Mouse (Mus musculus) heart, postnatal 0 days (tissue): ENCODE measurements around the gene Galnt10. TPM values are rescaled to one million over a fixed set of nuclear protein-coding genes. Genes with fewer than 3 reads are reported as not detected.

ENCODE experiments used
- ATAC-seq: fragments of 200-750 bp; cut with Nextera tagmentation; 2 replicates; pipeline ENCODE4 v1.8.0; 2017; ENCODE audit warnings: low read depth, moderate number of reproducible peaks, moderate library complexity; ENCODE audit not compliant: insufficient read depth
- DNase-seq: peaks from one replicate; pipeline ENCODE4 v3.0.0-alpha.2; 2016; ENCODE audit warnings: low spot score
- H3K27ac ChIP-seq: fragments of 300-500 bp; sonication (generic); 2 replicates; pipeline ENCODE4 v1.5.1; 2014; ENCODE audit warnings: low read depth, mild to moderate bottlenecking
- H3K27me3 ChIP-seq: fragments of 300-500 bp; sonication (generic); 2 replicates; pipeline ENCODE4 v1.6.1; 2014; ENCODE audit warnings: low read length, mixed read lengths; ENCODE audit not compliant: control insufficient read depth, insufficient read depth
- H3K36me3 ChIP-seq: fragments of 300-500 bp; sonication (generic); replicated peaks from 2 replicates; pipeline ENCODE4 v1.6.1; 2014; ENCODE audit warnings: low read length, mixed read lengths; ENCODE audit not compliant: control insufficient read depth, insufficient read depth
- H3K4me1 ChIP-seq: fragments of 300-500 bp; sonication (generic); 2 replicates; pipeline ENCODE4 v1.6.1; 2014; ENCODE audit warnings: antibody characterized with exemption; ENCODE audit not compliant: control insufficient read depth, insufficient read depth
- H3K4me2 ChIP-seq: fragments of 300-500 bp; sonication (generic); 2 replicates; pipeline ENCODE4 v1.6.1; 2014; ENCODE audit warnings: low read depth, mild to moderate bottlenecking, low read length, moderate library complexity
- H3K4me3 ChIP-seq: fragments of 300-500 bp; sonication (generic); 2 replicates; pipeline ENCODE4 v1.5.1; 2014; ENCODE audit warnings: low read depth, low read length
- H3K9ac ChIP-seq: fragments of 300-500 bp; sonication (generic); replicated peaks from 2 replicates; pipeline ENCODE4 v1.6.1; 2014; ENCODE audit warnings: low read depth, low read length, mixed read lengths
- H3K9me3 ChIP-seq: fragments of 300-500 bp; sonication (generic); replicated peaks from 2 replicates; pipeline ENCODE4 v1.6.1; 2016; ENCODE audit warnings: low read length; ENCODE audit not compliant: control insufficient read depth
- CTCF ChIP-seq: IDR thresholded peaks from 2 replicates; pipeline ENCODE4 v1.5.1; 2016; ENCODE audit warnings: antibody characterized with exemption, control low read depth, low read depth
- EP300 ChIP-seq: IDR thresholded peaks from 2 replicates; pipeline ENCODE4 v1.6.1; 2016; ENCODE audit warnings: antibody characterized with exemption, low read depth
- WGBS: fragments of 180-500 bp; shearing (Covaris S2); extraction: QIAGEN DNeasy Blood & Tissue Kit; methylation state at CpG from one replicate; pipeline ENCODE4 v1.1.7; 2014; 5-methylcytosine and 5-hydroxymethylcytosine counted together
- polyA plus RNA-seq: library from polyadenylated mRNA; unstranded; fragments of >200 nt; fragmentation: Nextera tagmentation; extraction: Ambion mirVana; gene quantifications from 2 replicates; pipeline ENCODE4 v1.2.1, GENCODE M21; 2015
- total RNA-seq: library from RNA; depleted of rRNA; stranded (reverse); fragments of >200 nt; gene quantifications from 2 replicates; pipeline ENCODE4 v1.2.3, GENCODE M21; 2014; ENCODE audit warnings: low replicate concordance

The Galnt10 gene
- total and polyA plus RNA-seq, 2 experiments from 2014 or later: 3.4 to 4.3 TPM

DNA sequence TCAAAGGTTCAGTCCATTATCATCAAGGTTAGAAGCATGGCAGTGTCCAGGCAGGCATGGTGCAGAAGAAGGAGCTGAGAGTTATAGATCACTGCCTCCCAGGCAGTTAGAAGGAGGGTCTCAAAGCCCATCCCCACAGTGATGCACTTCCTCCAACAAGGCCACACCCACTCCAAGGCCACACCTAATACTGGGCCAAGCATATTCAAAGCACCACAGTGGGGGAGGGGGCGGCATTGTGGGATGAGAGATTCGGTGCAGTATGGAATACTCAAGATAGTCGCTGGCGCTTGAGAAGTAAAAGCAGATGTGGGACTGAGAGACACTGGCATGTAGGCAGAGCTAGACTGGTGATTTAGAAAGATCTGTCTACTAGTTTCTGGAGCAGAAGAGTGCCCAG lies 14.9 kb downstream of the Galnt10 start:
- WGBS: 97% methylated on average over 4 of the region's 4 CpGs
- Histone ChIP-seq H3K27ac (no peak overlapping the region), H3K36me3 (no peaks in the 10 kb centered on the region), H3K27me3 (no peaks in the 10 kb centered on the region), H3K4me1 (no peaks in the 10 kb centered on the region), H3K4me3 (no peak overlapping the region), H3K9me3 (no peaks in the 10 kb centered on the region), H3K9ac (no peak overlapping the region), H3K4me2 (no peak overlapping the region)
- no peak for DNase-seq
- no peak for ATAC-seq
- TF ChIP-seq CTCF (no peak), EP300 (no peak)

GRCm38 (mm10) chr11:57660814-57661213 lies 15.6 kb downstream of the Galnt10 start:
- no peak for ATAC-seq
- no peak for TF ChIP-seq CTCF
- TF ChIP-seq EP300: no peak
- WGBS: 39% methylated on average over 5 of the region's 5 CpGs
- Histone ChIP-seq H3K4me2 (no peak overlapping the region), H3K36me3 (no peaks in the 10 kb centered on the region), H3K9ac (no peak overlapping the region), H3K4me3 (no peak overlapping the region), H3K4me1 (no peaks in the 10 kb centered on the region), H3K27me3 (no peaks in the 10 kb centered on the region), H3K9me3 (no peaks in the 10 kb centered on the region), H3K27ac (no peak overlapping the region)
- DNase-seq: no peak

DNA sequence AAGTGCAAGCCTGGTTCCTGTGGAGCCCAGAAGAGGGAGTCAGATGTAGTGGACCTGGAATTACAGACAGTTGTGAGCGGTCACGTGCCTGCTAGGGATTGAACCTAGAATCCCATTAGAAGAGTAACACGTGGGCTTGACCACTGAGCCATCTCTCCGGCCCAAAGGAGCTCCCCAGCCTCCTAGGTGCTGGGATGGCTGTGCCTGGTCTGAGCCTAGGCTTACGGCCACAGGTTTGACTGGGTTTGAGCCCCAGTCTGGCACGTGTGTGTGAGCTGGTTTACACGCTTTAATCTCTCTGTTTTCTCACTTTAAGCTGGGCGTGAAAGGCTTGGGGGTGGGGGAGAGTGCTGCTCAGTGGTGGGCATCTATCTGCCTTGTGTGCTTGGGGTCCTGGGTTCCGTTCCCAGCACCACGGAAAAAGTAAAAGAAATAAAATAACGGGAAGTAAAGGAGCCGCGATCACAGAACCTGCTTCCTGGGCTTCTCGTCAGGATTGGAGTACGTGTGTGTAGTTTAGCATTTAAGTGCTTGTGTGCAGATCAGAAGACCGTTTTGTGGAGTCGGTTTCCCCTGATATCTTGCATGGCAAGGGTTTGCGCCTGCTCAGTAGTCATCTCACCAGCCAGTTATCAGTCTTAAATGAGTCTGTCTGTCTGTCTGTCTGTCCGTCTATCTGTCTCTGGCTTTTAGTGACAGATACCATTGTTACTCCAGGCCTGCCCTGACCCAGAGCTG lies 16.4 kb downstream of the Galnt10 start:
- 86% methylated on average over 19 of the region's 19 CpGs for WGBS
- DNase-seq: no peak
- ATAC-seq: no peak
- Histone ChIP-seq H3K9ac (no peak overlapping the region), H3K4me3 (no peak overlapping the region), H3K36me3 (no peaks in the 10 kb centered on the region), H3K9me3 (no peaks in the 10 kb centered on the region), H3K27me3 (no peaks in the 10 kb centered on the region), H3K4me2 (no peak overlapping the region), H3K27ac (no peak overlapping the region), H3K4me1 (no peaks in the 10 kb centered on the region)
- TF ChIP-seq CTCF (no peak), EP300 (no peak)

DNA sequence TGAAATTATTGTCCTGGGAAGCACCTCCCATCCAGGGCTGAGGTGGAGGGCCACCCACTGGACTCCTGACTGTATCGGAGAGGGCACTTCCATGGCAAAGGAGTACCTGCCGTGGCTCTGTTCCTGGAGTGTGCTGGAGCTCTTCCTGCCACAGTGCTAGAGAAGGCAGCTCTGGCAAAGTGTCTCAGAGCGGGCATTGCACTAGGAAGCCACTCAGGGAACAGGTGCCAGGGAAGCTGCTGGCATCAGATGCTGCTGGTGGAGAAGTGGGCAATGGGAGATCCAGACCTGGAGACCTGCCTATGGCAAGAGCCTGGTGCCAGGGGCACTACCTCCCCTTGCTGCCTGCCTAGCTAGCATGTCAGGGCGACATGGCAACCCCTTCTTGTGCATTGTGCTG lies 17.0 kb downstream of the Galnt10 start:
- no peak for TF ChIP-seq EP300
- TF ChIP-seq CTCF: no peak
- Histone ChIP-seq H3K9me3 (no peaks in the 10 kb centered on the region), H3K27ac (no peak overlapping the region), H3K36me3 (no peaks in the 10 kb centered on the region), H3K9ac (no peak overlapping the region), H3K4me1 (no peaks in the 10 kb centered on the region), H3K4me3 (no peak overlapping the region), H3K4me2 (no peak overlapping the region), H3K27me3 (no peaks in the 10 kb centered on the region)
- DNase-seq (no peak), ATAC-seq (no peak)
- WGBS: 79% methylated on average over 4 of the region's 4 CpGs

DNA sequence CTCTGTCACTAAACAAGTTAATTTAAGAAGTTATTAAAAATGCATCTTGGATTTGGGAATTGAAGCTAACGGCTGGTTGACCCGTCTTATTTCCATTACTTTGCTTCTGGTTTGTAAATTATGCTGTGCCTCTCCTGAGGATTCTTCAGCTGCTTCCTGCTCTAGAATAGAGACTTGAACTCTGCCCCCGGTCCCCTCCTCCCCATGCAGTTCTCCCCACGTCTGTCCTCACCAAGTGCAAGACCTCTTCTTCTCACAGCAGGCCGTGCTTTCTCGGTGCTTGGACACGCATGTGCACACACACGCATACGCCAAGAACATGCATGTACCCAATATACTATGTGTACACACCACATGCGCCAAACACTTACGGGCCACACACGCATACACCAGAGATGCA lies 18.0 kb downstream of the Galnt10 start:
- H3K36me3 ChIP-seq: no peaks in the 10 kb centered on the region
- H3K9ac ChIP-seq: no peak overlapping the region
- no peak overlapping the region for H3K27ac ChIP-seq
- 78% methylated on average over 12 of the region's 12 CpGs for WGBS
- H3K4me2 ChIP-seq: no peak overlapping the region
- no peak for TF ChIP-seq EP300
- no peak for TF ChIP-seq CTCF
- H3K4me3 ChIP-seq: no peak overlapping the region
- no peak for ATAC-seq
- no peaks in the 10 kb centered on the region for H3K27me3 ChIP-seq
- no peaks in the 10 kb centered on the region for H3K9me3 ChIP-seq
- DNase-seq: no peak
- H3K4me1 ChIP-seq: no peaks in the 10 kb centered on the region

DNA sequence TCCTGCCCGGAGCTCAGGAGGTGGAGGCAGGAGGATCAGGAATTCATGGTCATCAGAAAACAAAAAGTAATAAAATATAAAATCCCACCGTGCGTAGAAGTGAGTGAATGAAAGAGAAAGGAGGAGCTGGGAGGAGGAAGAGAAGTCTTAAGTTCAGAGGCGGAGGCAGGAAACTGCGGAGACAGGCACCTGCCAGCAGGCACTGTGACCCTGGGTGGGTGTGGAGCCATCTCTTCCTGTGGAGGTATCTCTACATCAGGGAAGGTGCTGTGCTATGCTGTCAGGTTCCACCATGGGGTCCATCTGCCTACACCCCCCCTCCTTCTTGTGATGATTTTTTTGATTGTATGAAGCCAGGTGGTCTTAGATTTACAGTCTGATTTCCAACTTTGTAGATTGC lies 19.5 kb downstream of the Galnt10 start:
- Histone ChIP-seq H3K27me3 (no peaks in the 10 kb centered on the region), H3K36me3 (no peaks in the 10 kb centered on the region), H3K9me3 (no peaks in the 10 kb centered on the region), H3K4me1 (no peaks in the 10 kb centered on the region), H3K4me2 (no peak overlapping the region), H3K9ac (no peak overlapping the region), H3K4me3 (no peak overlapping the region), H3K27ac (no peak overlapping the region)
- TF ChIP-seq EP300 (no peak), CTCF (no peak)
- ATAC-seq (no peak), DNase-seq (no peak)
- whole genome bisulfite sequencing: 72% methylated on average over 5 of the region's 5 CpGs
